Mouse (Mus musculus) layer of hippocampus, postnatal 25 days (tissue): ENCODE results near the gene Tlr12. TPM values are rescaled to one million over a fixed set of nuclear protein-coding genes. Genes with fewer than 3 reads are reported as not detected.
"Not testable (repeated sequence)": the region's sequence is repeated elsewhere in the genome, so short reads cannot be mapped to it uniquely, and the experiment has no call there.

Source experiments
- DNase-seq, 2 experiments: peaks; one replicate each; pipeline ENCODE4 v3.0.0; 2022; ENCODE audit warnings: mixed read lengths in 2 of 2, low spot score in 1 of 2; ENCODE audit errors: extremely low spot score in 1 of 2
- total RNA-seq, 2 experiments: library from RNA; stranded (reverse); gene quantifications; 2 replicates each; pipeline ENCODE4 v1.2.3; 2021

Gene Tlr12
- under 1 TPM; 0.71 to 0.80 TPM for total RNA-seq

GRCm38 (mm10) chr4:128618246-128618911 lies at the start of gene Tlr12:
Gene Tlr12, minus strand, starts transcription at chr4:128618619.
- no peak for DNase-seq

GRCm38 (mm10) chr4:128667195-128667594 lies 48.8 kb upstream of the Tlr12 start:
- not testable (repeated sequence) for DNase-seq

DNA sequence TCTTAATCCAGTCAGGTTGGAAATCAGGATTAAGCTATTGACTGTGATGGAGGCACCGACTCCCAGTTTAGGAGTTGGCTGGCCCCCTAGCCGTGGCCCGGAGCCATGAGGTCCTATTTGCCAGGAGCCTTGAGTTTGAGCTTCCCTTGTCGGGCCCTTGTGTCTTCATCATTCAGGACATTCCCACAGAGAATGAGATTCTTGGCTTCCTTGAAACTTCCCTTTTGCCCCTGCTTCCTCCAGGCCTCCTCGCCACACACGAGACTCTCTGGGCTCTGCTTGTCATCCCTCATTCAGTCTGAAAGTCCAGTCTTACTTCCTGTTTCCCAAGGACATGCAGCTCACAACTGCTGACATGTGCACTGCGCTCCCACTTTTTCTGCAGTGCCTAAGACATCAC lies 47.9 kb upstream of the Tlr12 start:
- not testable (repeated sequence) for DNase-seq

GRCm38 (mm10) chr4:128664002-128664401 lies 45.6 kb upstream of the Tlr12 start:
- DNase-seq: no peak

DNA sequence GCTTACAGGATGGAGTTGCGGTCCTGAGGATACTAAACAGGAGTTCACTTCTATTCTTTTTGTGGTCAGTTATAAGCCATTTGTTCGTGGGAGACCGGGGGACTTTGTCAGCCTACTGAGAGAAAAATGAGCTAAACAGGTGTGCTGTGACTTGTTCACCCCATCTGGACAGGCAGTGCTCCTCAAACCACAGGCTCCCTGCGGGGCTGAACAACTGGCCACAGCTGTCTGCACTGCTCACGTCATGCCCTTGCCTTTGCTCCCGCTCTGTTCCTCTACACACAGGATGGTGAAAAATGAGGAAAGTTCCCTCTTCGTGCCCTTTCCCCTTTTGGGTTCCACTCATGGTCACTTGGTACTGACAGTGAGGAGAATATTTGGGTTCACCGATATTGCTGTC lies 42.6 kb upstream of the Tlr12 start:
- no peak for DNase-seq

DNA sequence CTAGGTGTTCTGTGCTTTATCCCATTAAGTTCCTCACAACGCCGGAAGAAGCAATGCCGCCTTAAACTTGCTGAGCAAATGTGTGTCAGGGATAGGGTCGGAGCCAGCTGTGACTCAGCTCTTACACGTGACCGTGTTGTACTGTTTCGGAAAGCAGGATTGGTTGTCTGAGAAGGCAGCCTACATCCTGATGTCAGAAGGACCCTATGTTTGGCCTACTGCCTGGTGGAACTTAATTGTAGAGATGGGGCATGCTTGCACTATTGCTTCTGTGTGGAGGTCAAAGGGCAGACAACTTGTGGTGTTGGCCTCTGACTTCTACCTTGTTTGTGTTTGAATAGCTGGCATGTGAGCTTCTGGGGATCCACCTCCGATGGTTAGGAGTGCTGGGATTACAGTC lies 41.8 kb upstream of the Tlr12 start:
- DNase-seq: no peak

DNA sequence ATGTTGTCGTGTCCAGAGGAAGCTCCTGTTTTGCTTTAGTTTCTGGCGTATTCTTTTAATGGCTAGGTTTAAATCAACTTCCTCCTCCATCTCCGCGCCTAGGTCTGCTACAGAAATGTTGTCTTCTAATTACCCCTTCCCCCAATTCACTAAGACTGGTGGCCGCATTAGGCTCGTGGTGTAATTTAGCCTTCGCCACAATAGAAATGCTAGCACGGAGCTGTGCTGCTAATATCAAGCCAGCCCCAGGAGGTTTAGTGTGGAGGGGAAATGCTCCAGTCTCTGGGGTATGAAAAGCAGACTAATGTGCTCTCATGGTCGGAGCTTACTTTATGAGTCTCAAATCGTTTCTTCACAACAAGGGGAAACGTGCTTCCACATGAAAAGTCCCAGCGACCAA lies 37.0 kb upstream of the Tlr12 start:
- no peak for DNase-seq

DNA sequence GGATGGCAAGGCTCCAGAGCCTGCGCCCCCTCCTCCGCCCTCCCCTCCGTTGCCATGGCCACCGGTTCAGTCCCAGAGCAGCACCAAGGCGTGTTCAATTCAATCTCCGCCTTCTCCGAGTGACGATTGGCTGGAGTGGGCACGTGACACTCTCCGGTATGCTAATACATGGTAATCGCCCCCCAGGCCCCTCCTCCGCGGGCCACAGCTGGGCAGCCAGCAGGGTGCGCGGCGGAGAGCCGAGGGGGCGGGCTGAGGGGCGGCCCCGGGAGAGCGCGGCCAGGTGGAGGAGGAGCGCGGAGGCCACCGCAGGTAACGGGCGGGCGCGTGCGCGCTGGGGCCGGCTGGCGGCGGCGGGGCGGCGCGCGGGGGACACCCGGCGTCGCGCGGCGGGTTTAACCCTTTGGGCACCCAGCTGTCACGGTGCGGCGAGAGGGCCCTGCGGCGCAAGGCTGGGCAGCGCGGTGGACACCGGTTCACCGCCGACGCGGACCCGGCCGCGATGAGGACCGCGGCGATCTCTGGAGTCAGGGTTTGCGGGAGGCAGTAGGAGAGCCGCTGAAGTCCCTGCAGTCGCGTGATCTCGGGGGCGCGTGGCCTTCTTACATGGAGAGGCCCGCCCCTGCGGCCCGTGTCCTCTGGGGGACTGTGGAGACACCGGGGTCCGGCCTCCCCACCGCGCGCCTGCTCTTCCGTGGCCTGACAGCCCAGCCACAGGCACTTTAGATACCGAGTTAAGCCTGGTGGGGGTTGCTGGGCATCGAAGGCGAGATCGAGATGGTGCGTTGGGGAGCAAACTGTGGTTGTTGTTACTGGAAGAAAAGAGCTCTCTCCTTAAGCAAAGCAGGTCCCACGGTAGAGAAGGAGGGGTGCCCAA lies 36.3 kb upstream of the Tlr12 start, which contains the start of gene Phc2:
TSS of gene Phc2 (plus strand) at position 198 of the 877 bp plus-strand sequence.
- peak; percentile 80 to 89 for DNase-seq

GRCm38 (mm10) chr4:128652584-128653298 lies 34.3 kb upstream of the Tlr12 start:
- no peak for DNase-seq

GRCm38 (mm10) chr4:128651530-128651929 lies 33.1 kb upstream of the Tlr12 start:
- DNase-seq: no peak

DNA sequence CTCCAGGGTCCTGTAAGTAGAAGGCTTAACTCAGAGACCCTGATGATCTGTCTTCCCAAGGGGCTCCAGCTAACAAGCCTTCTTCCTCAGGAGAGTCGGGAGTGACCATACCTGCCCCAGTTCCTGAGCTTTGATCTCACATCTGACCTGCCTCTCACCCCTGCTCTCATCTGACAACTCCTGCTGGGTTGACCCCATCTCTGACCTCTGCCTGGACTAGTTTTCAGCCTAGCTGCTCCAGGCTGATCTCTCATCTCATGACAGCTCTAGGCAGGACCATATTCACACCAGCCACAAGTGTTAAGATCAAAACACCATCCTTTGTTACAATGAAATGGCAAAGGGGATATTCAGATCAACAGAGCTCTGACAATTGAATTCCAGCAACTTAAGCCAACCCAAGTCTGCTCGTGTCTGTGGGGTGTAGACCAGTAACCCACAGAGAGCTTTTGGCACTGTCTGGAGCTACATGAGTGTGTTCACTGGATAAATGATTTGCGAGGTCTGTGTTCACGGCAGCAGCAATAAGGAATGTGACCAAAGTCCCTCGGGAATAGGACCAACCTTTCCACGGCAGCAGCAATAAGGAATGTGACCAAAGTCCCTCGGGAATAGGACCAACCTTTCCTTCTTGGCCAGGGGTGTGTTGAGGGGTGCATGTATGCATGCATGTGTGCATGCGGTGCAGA lies 30.3 kb upstream of the Tlr12 start:
- no peak for DNase-seq

DNA sequence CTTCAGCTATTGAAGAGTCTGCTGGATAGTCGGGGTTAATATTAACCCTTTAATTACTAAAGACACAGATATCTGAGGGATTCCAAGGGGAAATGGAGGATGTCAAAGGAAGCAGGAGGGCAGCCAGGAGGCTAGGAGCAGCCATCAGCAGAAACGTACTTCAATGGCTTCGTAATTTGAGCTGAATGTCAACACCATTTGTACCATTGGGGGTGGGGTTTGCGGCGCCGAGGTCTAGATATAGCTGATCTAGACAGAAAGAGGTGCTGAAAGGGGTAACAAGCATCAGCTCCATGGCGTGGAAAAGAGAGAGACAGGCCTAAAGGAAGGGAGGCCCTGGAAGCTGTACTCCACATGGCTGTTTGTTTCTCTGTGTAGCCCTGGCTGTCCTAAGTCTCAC lies 28.3 kb upstream of the Tlr12 start:
- DNase-seq: no peak

- no peak for DNase-seq
Measured at GRCm38 (mm10) chr4:128645896-128646295, 27.5 kb upstream of the Tlr12 start.

DNA sequence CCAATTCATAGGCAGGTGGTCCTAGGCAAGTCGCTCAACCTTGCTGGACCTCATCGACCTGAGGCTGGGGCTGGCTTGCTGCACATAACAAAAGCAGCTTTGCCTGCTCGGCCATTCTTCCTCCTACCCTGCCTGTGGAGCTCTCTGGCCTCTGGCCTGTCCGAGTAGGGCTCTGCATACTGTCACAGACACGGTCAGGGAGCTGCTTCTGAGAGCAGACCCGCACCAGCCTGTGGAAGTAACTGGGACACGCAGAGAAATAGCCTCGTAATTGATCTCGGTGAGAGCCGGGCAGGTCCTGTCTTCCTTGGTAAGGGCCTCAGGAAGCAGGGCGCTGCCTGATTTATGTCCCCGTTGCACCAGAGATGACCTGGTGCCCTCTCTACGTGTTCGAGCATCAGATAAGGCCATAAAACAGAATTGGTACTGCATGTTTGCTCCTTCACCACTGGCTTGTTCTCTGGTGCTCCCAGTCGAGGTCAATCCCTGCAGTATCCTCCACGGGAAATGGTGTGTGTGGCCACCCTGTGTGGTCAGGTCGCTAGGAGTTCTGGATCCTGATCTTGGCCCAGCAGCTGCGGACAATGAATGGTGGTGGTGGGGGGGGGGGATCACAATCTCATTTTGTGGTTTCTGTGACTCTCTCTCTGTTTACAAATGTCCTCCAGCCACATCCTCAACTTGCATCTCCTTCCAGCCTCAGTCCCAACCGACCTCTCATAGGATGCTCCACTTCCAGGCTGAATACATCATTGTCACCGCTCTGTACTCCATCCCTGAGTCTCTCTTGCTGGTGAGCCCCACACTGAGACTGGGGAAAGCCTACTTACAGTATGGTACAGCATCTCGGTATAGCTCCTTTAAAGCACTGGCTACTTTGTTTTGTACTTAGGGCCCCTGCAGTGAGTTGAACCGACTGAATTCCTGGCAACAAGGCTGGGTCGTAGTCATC lies 23.6 kb upstream of the Tlr12 start:
- no peak for DNase-seq

DNA sequence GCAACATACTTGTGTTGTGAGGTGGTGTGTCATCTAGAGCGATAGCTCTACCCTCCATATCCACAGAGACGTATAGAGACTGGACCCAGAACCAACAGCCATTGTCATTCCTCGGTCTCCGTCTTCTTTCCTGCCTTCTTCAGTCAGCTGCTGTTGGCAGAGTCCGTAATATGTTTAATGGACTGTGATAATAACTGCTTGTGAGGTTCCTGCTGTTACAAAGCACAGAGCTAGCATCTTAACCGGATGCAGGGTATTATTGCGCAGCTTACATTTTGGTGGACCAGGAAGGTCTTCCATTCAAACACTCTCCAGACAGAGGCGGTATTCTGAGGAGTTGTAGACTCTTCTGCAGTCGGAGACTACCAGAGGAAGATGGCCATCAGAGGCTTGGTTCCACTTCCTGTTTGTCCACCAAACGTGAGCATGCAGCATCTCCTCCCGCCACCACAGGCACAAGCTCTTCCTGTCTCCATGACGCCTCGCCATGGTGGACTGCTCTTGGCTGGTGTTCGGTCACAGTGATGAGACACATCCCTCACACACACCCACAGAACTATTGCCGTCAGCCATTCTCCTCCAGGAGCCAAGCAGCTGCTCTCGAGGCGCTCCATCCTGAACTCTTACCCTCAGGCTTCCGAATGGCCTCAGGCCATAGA lies 20.0 kb upstream of the Tlr12 start:
- no peak for DNase-seq

- DNase-seq: no peak
Measured at GRCm38 (mm10) chr4:128637250-128637649, 18.8 kb upstream of the Tlr12 start.

GRCm38 (mm10) chr4:128635894-128636585 lies 17.6 kb upstream of the Tlr12 start:
- DNase-seq: no peak

DNA sequence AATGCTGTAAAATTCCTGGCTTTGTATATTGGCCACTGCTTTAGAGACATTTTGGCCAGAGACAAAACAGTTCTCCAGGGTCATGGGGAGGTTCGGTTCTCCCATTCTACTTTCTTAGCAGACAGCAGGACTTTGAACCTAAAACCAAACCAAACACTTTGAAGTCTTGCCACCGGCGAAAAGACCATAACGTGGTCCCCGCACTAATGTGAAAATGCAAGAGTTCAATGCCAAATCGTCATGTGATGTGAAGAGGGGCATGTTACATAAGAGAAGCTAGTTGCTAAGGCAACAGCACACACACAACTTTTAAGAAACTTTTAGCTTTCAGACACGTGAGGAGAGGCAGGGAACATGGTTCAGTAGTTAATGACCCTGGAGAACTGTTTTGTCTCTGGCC lies 17.0 kb upstream of the Tlr12 start:
- DNase-seq: no peak
